Comparison of ENCODE assay signal across 7 mouse cellular contexts in the genomic region with DNA sequence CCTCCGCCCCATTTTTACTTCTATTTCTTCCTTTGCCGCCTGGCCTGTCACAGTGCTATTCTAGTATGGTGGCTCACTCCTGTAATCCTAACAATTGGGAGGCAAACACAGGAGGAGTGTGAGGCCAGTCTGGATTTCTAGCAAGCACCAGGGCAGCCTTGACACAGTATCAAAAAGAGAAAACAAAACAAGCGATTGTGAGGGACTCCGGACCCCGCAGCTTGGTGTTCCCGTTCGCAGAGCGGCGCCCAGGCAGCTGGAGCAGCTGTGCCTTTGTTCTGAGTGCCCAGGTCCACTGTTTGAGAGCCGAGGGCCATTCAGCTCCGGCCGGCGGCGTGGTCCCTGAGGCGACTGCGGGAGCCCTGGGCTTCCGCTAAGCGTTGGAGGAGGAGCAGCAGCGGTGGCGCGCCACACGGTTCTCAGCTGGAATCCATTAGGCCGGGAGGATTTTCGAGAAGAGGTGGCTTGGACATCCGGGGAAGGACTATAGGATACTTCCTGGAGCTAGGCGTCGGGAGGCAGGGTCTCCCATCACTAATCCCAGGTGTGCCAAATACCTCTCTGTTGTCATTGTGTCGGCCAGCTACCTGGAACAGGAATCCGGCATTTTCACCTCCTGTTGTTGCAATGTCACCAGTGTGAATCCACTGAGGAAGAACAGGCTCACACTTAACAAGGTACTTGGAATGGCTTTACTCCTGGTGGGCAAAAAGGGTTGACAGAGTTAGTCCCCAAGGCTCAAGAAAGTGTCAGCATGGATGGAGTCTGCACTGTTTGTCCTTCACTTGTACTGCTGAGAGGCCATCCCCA. TPM values are rescaled to one million over a fixed set of nuclear protein-coding genes. Genes with fewer than 3 reads are reported as not detected.
A peak's percentile ranks its signal among the peaks of the same experiment; 100 is the strongest.
DNase-seq lines count a peak whose midpoint lies in the region; ATAC-seq lines count a peak whose summit lies in the region.

A gene (plus strand): TSS at position 264 of the 810 bp plus-strand sequence.

- intact Hi-C loops in left cerebral cortex, postnatal 10 days (cut with DNase I): no loop called here

- peak within 1 kb of the TSS; percentile 97 for H3K27ac ChIP-seq in embryonic facial prominence, embryonic 10.5 days (replicated peaks)
- H3K27ac ChIP-seq in macrophage: peak within 1 kb of the TSS; percentile 33

- peak; percentile 78 for DNase-seq in adrenal gland, postnatal 14 days
- peak; percentile 88 for DNase-seq in embryonic facial prominence, embryonic 10.5 days (ENCODE audit: low spot score)
- peak; percentile 46 to 70 for DNase-seq in gastrocnemius, postnatal 4 days (ENCODE audit: low spot score in 2 of 2)
- DNase-seq in left cerebral cortex, postnatal 10 days (ENCODE audit: extremely low spot score in 1 of 2, low spot score in 2 of 2): peak; percentile 40 to 74
- peak; percentile 47 to 60 for DNase-seq in right cerebral cortex, adult 2 months (ENCODE audit: low spot score in 2 of 2)

- no peaks in the 10 kb centered on the region for H3K79me2 ChIP-seq in macrophage (ENCODE audit: inconsistent target)

- no peaks in the 10 kb centered on the region for H3K27me3 ChIP-seq in embryonic facial prominence, embryonic 10.5 days (replicated peaks; ENCODE audit: low read depth, poor library complexity, severe bottlenecking)

- peak within 1 kb of the TSS; percentile 61 for H3K4me3 ChIP-seq in embryonic facial prominence, embryonic 10.5 days
- H3K4me3 ChIP-seq in macrophage (ENCODE audit: inconsistent target): peak within 1 kb of the TSS; percentile 33

- no peaks in the 10 kb centered on the region for H3K9me3 ChIP-seq in embryonic facial prominence, embryonic 10.5 days

- peaks cover 38% of the 10 kb centered on the region for H3K4me1 ChIP-seq in embryonic facial prominence, embryonic 10.5 days

- ATAC-seq in inflammation-experienced regulatory T-cells, adult 6 months: peak; percentile 27

- 0 out of 2 replicates have a peak, but pooled peaks cover 6% of the 10 kb centered on the region for H3K36me3 ChIP-seq in embryonic facial prominence, embryonic 10.5 days (replicated peaks)
- no peaks in the 10 kb centered on the region for H3K36me3 ChIP-seq in macrophage (ENCODE audit: inconsistent target)

- WGBS in embryonic facial prominence, embryonic 10.5 days: 2% methylated on average over 29 of the region's 29 CpGs
- 1% methylated on average over 28 of the region's 29 CpGs for WGBS in macrophage (ENCODE audit: missing documents)

RNA-seq across cellular contexts. Expression of the gene that starts here (rescaled TPM):
- 515 and 599 TPM in 2 replicates for total RNA-seq in adrenal gland, postnatal 14 days (2021)
- polyA plus RNA-seq in embryonic facial prominence, embryonic 10.5 days (2016; fragmentation: Nextera tagmentation; extraction: Ambion mirVana): 511 and 516 TPM in 2 replicates
- 100 to 1,000 TPM; 293 to 304 TPM for total RNA-seq in gastrocnemius, postnatal 4 days (2021)
- polyA plus RNA-seq in inflammation-experienced regulatory T-cells, adult 6 months (2017; shearing (Covaris generic)): 100 to 1,000 TPM; 271 to 328 (median 302) TPM
- 100 to 1,000 TPM; 555 to 572 TPM for total RNA-seq in left cerebral cortex, postnatal 10 days (2021)
- total RNA-seq in macrophage (2018; cell fraction: chromatin; rRNA removed): 1,000 to 10,000 TPM; 1,122 to 2,103 (median 1,620) TPM
- 100 to 1,000 TPM; 110 to 223 (median 170) TPM for total RNA-seq in macrophage (2018; cell fraction: cytosol; rRNA removed)
- 1,000 to 10,000 TPM in 3 of 26 experiments, 100 to 1,000 TPM in 23; 508 to 1,461 (median 732) TPM for total RNA-seq in macrophage (2018; cell fraction: nucleus; rRNA removed)
- polyA plus RNA-seq in macrophage (2018): 101 to 166 TPM (median 130 TPM) in 3 replicates

Comparison
In these comparisons a context has a peak if more than half of its experiments do, and no peak if none do; other contexts are left out.
1. Peak in every context shown above with its lines: DNase-seq, ATAC-seq, H3K4me3 ChIP-seq and H3K27ac ChIP-seq.